Mouse (Mus musculus) common myeloid progenitor, adult 5-6 weeks (primary cell): ENCODE results near the gene Mybphl. TPM values are rescaled to one million over a fixed set of nuclear protein-coding genes. Genes with fewer than 3 reads are reported as not detected.

Experiments used
- ATAC-seq: replicated peaks from 2 replicates; pipeline ENCODE4 v1.8.0; 2016; ENCODE audit warnings: low read depth, mild to moderate bottlenecking, moderate TSS enrichment, inconsistent platforms; ENCODE audit not compliant: poor library complexity, severe bottlenecking
- total RNA-seq: library from RNA; stranded (forward); fragments of 200-1000, 187-1606 nt; gene quantifications from 2 replicates; pipeline ENCODE4 v1.2.3, GENCODE M21; 2017

The Mybphl gene
- total RNA-seq, 1 experiment from 2014 or later = not detected

DNA sequence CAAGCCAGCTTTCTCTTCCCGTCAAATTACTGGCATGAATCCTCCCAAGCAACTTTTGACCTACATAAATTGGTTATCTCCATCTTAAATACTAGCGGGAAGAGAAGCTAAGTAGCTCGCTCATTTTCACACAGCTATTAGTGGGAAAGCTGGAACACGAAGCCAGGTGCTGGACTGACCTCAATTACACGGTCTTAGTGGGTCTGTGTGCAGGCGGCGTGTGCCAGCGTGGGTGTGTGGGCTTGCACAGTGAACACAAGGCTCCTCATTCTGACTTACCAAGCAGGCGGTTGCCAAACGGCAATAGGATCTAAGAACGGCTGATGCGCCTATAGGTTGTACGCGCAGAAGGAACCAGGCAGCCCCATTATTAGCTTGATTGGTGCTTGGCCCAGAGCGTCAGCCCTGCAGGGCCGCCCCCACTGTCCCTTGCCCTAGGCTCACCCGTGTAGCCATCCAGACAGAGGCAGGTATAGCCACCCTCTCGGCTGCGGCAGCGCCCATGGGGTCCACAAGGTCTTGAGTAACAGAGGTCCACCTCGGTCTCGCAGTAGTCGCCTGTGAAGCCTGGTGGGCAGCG lies 41.7 kb downstream of the Mybphl start:
- ATAC-seq = no peak

DNA sequence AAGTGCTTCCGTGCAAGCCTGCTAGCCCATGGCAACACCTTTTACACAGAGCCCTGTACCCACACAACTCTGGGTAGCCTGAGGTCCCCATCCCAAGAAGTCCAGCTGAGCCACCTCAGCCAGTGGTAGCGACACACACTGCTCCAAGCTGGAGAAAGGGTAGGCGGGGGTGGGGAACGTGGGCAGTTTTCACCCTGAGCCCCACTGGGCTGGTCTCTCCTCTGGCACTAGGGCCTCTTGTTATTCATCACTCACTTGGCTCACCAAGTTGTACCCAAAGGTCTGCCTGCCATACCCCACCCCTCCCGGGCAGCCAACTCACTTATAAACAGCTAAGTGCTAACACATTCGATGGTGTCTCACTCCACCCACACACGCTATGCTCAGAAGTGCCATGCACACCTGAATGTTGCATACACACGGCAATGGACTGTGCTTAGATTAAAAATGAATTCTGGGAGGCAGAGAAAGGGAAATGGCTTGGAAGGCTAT lies 43.9 kb downstream of the Mybphl start:
- no peak for ATAC-seq

DNA sequence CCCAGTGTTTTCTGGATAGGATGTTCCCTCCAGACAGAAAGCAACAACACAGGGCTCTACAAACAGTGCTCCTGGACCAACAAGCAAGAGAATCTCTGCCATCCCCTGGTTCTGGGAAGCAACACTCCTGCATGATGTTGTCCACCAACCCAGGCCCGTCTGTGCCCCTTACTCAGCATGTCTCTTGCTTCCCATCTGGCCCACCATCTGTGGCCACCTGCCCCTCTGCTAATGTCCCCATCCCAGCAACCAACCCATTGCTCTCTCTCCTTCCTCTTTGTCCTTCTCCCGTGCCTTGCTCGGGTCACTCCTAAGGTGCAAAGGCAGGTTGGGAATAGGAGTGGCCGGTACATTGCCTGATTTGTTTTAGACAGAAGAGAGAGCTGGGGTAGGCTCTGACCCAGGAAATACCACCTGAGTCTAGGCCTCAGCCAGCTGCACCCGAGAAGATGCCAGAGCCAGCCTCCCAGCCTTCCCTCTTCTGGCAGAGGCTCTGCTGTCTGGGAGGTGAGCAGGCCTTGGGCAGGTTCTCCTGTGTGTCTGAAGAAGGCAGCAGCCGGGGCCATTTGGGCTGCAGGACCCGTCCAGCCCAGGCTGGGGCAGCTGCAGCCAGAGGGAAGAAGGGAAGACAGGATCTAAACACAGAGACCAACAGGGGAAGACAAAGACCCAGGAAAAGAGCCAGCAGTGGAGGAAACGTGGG lies 45.1 kb downstream of the Mybphl start:
- no peak for ATAC-seq

DNA sequence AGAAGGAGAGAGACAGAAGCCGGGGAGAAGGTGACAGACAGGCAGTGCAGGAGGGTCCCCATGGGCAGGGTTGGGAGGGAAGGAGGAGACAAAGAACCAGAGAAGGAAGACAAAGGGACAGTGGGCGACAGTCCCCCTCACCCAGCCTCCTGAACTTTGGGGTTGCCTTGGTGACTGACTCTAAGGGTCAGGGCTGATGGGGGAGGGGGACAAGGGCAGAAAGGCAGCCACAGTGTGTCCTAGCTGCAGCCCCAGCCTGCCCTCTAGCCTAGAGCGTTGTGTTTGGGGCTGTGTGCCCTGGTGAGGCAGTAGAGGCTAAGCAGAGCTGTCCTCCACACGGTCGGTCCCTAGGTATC lies 45.6 kb downstream of the Mybphl start:
- no peak for ATAC-seq

DNA sequence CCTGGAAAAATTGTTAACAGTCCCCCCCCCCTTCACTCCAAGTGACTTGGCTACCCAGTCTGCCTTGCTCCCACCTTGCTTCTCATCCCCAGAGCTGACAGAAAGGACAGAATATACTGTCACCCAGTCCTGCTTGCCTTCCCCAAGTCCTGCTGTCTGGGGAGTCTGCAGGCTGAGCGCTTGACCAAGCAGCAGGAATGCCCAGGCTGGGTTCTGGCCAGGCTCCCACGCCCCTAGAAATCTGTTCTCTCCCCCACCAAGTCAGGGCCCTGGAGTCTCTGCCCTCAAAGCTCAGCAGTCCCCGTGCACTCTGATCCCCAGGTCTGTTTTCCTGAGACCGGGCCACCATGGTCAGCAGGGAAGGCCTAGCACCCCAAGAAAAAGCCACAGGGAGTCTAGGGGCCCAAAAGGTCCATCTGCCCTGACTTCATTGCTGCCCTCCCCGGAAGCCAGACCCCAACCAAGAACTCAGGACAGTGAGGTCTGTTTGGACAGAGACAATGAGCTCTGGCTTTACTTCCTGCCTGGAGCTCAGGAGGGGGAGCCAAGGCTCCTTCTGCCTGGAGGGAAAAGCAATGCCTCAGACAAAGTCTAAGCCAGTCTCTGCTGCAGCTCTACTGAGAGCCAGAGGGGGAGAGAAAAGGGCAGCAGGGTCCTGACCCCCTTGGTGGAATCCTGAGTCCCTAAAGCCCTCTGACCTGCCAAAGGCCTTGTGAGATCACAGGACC lies 46.5 kb downstream of the Mybphl start:
- no peak for ATAC-seq

DNA sequence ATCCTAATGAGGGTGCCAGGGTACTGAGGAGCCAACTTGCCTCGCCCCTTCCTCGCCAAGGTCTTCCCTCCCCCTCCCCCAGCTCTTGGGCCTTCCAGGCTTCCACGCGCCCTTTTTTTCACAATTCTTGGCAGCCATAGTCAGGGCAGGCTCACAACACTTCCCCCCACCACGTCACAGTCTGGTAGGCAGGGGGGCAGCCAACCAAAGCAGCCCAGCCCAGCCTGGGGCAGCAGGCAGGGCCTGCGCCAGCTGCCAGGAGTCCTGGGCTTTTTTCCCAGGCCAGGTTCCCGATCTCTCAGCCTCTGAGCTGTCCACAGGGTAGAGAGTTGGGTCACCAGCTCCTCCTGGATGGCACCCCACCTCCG lies 47.0 kb downstream of the Mybphl start:
- ATAC-seq = no peak

DNA sequence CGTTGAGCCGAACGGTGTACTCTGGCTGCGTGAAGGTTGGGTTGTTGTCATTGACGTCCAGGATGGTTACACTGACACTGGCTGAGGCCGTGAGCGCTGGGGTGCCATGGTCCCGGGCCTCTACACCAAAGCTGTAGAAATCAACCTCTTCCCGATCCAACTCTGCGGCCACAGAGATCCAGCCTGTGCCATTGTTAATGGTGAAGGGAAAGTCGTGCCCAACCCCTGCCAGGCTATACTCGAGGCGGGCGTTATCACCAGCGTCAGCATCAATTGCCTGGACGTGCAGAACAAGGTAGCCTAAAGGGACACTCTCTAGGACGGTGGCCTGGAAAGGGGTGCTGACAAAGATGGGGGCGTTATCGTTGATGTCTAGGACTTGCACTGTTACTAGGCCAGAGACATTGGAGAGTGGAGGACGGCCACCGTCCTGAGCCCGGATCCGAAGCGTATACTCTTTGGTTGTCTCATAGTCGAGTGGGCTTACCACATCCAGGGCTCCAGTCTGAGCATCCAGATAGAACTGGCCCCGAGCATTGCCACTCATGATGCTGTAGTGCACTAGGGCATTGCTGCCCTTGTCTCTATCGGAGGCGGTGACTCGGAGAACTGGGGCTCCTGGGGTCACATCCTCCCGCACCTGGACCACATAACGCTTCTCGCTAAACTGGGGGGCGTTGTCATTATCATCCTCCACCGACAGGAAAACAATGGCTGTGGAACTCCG lies 49.1 kb downstream of the Mybphl start:
- ATAC-seq = no peak

DNA sequence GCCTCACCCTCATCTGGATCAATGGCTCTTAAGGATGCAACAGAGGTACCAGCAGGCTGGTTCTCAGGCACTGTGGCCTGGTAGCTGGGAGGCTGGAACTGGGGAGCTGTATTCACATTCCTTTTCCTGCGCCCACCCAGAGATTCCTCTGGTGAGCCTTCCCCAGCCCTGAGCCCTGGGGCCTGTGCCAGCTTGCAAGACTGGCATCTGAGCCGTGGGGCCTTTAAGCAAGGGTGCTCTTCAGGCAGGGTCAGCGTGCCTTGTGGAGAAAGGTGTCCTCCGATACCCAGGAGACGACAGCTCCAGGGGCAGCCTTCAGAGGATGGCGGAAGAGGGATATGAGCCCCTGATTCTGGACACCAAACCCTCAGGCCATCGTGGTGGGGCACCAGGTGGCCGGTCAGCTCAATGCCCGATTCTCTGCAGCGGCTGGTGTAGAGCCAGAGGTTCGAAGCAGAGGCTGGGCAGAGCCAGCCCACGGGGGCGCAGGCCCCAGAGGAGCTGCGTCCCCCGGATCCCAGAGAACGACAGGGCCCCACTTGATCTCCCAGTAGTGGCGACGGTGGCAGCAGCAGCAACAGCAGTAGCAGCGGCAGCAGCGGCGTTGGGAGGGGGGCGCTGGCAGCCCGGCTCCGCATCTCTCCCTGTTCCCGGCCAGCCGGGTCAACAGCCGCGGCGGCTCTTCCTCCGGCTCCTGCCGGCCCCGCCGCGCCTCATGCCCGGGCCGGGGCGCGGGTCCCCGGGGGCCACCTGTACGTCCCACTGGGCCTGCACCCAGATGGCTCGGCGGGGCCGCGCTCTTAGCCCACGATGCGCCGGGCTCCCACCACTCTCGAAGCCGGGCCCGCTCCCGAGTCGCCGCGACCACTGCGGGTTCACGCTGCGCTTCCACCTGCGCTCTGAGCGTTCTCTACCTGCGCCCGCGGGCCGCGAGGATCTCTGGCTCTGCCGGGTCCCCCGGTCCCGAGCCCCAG lies 50.4 kb downstream of the Mybphl start, which contains the start of gene Celsr2:
Celsr2 (minus strand) TSS at position 696 of the 974 bp plus-strand sequence.
- ATAC-seq = peak; percentile 19; the same call in 1 of the 2 replicates

DNA sequence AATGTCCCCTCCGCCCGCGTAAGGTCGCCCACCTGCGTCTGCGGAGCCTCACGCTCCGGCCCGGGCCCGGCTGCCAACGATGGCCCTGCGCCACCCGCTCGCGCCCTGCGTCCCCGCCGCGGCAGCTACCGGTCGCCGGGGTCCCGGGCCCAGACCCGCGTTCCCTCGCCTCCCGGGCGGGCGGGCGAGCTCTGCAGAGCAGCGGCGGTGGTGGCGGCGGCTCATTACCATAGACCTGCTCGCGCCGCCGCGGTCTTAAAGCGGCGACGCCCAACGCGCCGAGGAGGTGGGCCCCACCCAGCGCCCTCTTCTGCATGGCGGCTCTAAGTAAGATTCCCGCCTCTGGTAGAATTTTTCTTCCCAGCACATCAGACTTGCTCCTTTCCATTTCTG lies 51.1 kb downstream of the Mybphl start:
- peak; percentile 89 for ATAC-seq

DNA sequence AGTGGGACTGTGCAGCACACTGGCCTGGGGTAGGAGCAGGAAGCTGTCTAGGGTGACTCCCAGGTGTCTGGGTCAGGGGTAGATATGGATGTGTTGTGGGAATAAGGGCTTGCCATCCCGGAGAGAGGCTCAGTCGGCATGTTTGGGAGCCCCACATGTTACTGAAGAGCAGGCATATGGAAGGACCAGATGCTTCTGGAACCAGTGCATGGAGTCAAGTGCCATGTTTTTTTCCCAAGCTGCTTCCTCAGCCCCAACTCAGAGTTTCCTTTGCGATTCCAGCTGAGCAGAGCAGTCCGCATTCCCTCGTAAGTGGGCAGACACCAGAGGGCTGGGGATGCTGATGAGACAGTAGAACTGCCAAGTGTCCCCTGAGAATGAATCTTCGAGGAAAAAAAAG lies 58.3 kb downstream of the Mybphl start:
- ATAC-seq = no peak

DNA sequence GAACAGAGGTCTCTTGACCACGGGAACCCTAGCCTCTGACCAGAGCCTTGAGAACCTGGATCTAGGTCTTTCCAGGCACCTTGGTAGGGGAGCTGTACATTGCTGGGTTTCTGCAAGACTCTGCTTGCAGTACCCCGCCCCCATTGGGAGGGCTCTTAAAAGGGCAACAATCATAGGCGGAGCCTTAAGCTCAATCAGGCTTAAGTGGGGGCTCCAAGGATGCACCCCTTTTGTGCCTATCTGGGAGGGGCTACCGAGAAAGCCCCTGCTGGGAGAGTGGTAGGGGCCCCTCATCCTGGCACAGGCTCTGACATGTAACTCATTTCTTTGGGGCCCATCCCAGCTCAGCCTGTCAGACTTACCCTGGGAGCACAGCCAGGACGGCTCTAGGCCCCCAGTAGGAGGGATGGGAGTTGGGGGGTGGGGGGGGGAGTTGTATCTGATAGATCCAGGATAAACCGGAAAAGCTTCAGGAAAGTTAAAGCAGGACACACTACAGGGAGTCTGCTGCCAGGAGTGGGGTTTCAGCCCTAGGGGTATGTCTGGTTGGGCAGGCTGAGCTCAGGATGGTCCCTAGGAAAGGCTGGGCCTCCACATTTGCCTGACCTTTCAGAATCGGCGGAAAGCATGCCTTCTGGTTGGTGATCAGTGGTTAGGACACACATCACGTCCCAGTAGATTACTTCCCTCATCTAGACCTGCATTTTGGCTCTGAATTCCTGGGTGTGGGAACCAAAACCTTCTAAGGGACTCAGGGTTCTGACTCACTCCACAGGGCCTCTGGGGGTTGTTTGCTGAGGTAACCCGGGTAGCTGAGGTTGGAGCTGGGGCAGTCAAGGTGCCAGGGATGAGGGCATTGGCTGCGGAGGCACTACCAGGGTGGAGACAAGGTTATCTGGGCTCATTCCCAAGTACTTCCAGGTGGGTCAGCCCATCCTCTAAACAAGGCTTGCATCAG lies 59.4 kb downstream of the Mybphl start:
- ATAC-seq = peak; percentile 43

DNA sequence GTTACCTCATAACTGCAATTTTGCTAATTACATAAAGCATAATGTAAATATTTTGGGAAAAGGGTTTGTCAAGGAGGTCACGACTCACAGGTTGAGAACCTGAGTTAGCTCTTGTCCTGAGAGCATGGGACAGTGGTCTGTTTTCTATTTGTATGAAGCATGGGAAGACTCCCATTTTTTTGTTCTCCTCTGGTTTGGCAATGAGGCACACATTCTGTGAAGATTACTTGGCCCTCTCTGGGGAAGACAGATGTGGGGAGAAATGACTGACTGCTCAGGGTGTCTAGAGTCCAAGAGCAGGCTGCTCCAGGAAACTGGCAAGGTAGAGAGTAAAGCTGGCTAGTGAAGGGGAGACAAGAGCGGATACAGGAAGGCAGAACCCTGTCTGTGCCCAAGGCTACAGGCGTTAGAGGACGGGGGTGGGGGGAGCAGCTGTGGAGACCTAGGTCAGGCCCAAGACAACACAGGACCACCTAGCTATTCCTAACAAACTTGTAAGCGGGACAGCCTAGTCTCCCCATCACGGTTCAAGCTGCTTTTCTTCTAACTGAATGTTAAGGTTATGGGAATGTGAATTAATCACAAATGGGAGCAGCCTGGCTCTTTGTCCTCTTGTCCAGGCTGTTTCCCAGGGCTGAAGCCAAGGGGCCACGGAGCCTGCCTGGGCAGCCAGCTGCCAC lies 60.4 kb downstream of the Mybphl start:
- no peak for ATAC-seq

DNA sequence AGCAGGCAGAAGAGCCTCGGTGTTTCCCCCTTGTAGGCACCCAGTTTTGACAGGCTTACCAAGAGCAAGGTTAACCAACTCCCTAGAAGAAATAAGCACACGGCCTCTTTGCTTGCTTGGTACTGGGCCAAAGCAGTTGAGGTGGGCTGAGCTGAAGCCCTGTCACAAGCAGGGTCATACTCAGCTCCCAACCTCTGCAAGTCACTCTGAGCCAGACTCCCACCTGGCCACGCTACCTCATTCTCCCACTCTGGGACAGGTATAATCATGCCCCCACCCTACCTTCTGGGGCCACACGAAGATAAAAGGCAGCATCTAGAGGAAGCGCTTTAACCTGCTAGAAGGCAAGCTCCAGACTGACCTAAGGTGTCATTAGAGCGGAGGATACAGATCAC lies 60.9 kb downstream of the Mybphl start:
- ATAC-seq = no peak

Other genes with a start within 250 kb of the Mybphl start
- gene Gnai3, start 218.8 kb upstream of the Mybphl start, total RNA-seq = 120 and 122 TPM in 2 replicates
- not detected in 2 replicates for gene Gpr61, start 210.0 kb upstream of the Mybphl start, total RNA-seq
- 3.1 and 4.5 TPM in 2 replicates for gene Amigo1, start 178.6 kb upstream of the Mybphl start, total RNA-seq
- 3.8 and 4.1 TPM in 2 replicates for gene Cyb561d1, start 163.7 kb upstream of the Mybphl start, total RNA-seq
- 2.9 and 5.9 TPM in 2 replicates for gene Atxn7l2, start 154.0 kb upstream of the Mybphl start, total RNA-seq
- gene Sypl2, start 138.3 kb upstream of the Mybphl start, total RNA-seq = not detected in 2 replicates
- gene Psma5, start 108.0 kb upstream of the Mybphl start, total RNA-seq = 240 and 241 TPM in 2 replicates
- gene Sort1, start 80.8 kb upstream of the Mybphl start, total RNA-seq = 13.9 and 22.5 TPM in 2 replicates
- 29.3 and 31.6 TPM in 2 replicates for gene Psrc1, start 18.9 kb downstream of the Mybphl start, total RNA-seq
- gene Celsr2, start 50.6 kb downstream of the Mybphl start, total RNA-seq = 0.24 and 2.7 TPM in 2 replicates
- 291 and 329 TPM in 2 replicates for gene Sars, start 80.3 kb downstream of the Mybphl start, total RNA-seq
- gene 1700013F07Rik, start 169.2 kb downstream of the Mybphl start, total RNA-seq = not detected in 2 replicates
- 0.32 and 3.4 TPM in 2 replicates for gene 5330417C22Rik, start 171.6 kb downstream of the Mybphl start, total RNA-seq
- 29.2 and 33.6 TPM in 2 replicates for gene Tmem167b, start 197.6 kb downstream of the Mybphl start, total RNA-seq
- gene Taf13, start 206.8 kb downstream of the Mybphl start, total RNA-seq = 19.2 and 19.5 TPM in 2 replicates
- gene Wdr47, start 226.4 kb downstream of the Mybphl start, total RNA-seq = 5.0 and 10.3 TPM in 2 replicates